Mouse (Mus musculus): ENCODE measurements around the gene Prkcsh.

The Prkcsh gene

GRCm38 (mm10) chr9:21987592-21988342 is 14.8 kb upstream of the Prkcsh start:
- no peak for DNase-seq (ENCODE audit: low spot score in 2 of 2)

DNA sequence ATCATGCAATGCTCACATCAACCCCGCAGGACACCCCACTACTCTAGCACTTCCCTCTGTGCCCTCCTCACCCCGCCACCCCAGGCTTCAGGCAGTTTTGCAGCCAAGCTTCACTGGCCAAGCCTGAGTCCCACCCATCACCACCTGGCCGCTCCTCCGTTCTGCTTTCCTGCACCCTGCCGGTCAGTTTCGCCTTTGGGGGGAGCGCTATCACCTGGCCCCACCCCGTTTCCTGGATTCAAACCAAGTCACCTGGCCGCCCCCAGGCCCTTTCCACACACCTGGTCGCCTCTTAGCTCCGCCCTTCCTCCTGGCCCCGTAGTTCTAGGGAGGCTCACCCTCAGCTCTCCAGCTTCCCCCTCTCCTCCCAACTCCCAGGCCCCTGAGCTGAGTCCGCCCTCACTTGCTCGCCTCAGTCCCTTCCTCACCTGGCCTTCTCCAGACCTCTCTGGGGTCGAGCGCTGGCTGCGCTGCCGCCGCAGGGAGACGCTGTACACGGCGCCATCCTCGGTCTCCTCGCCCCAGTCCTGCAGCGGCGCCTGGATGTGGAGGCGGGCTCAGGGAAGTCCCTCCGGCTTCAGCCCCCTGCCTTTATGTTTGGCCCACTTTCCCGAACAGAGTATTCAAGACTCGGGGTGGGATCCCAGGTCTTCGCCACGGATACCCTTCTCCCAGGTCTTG is 14.0 kb upstream of the Prkcsh start:
- DNase-seq (ENCODE audit: low spot score in 2 of 2) = no peak

DNA sequence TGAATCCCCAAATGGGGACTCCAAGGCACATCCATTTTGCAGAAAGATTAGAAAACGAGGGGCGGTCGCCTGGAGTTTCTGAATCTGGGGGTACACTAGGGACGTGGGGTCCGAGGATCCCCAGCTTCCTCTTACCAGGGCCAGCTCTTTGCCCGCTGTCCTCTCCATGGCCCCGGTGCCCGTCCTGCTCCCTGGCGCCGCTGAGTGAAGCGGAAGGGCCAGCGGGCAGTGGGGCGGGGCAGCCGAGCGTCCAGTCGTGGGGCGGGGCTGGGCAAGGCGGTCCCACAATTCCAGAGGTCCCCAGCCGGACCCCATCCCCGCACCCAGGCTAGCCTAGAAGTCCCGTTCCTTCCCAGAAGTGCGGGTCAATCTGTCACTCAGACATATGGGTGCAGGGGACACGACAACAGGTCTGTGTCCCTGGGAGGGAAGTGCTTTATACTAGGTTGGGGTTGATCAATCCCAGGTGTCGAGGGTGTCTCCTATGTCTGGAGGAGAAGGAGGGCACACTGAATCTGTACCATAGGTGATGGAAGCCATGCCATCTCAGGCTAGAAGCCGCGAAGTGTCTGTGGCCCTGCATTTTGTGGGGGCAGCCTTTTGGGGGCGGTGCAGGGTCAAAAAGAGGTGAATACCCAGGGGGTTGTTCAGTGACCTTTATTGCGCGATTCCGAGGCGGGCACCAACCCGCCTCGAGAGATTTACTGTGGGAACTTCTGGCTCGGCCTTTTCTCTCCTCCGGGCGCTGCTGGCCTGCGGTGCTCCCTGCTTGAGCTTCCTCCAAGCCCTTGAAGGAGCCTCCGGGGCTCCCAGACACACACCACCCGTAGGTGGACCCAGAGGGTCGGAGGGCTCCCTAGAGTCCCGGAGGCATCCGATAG is 13.1 kb upstream of the Prkcsh start, which contains the start of gene Rgl3:
Rgl3 (minus strand) TSS at position 217 of the 881 bp plus-strand sequence.
- DNase-seq (ENCODE audit: low spot score in 2 of 2) = no peak

- DNase-seq (ENCODE audit: low spot score in 2 of 2) = no peak
Observed at GRCm38 (mm10) chr9:21992227-21992626, 10.4 kb upstream of the Prkcsh start.

- no peak for DNase-seq (ENCODE audit: low spot score in 2 of 2)
Observed at GRCm38 (mm10) chr9:21996178-21996867, 6.3 kb upstream of the Prkcsh start.

DNA sequence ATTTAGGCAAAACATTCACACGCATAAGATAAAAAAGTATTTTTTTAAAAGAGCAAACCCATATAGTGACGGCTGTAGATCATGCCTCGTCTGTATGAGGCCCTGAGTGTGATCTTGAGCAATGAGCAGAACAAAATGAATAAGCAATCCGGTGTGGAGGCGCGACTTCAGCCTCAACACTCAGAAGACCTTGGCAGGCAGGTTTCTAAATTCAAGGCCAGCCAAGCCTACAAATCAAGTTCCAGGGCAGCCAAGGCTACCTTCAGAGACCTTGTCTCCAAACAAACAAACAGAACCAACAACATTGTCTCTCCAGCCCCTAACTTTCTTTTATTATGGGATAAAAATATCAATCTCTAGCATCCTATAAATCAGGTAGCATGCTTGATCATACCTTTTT is 2.3 kb upstream of the Prkcsh start:
- no peak for DNase-seq (ENCODE audit: low spot score in 2 of 2)

DNA sequence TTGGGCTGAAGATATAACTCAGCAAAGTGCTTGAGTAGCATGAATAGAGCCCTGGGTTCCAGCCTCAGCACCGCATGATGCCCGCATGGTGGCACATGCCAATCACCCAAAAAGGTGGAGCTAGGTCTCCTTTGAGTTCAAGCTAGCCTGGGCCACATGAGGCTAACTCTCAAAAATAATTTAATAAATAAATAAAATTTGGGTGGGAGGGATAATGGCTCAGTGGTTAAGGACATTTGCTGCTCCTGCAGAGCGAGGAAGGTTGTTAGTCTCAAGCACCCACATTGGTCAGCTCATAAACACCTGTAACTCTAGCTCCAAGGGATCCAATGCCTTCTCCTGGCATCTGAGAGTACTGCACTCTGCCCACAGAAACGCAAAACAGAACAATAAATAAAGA is 973 bp upstream of the Prkcsh start:
- DNase-seq (ENCODE audit: low spot score in 2 of 2) = no peak

GRCm38 (mm10) chr9:22003163-22003554 is 553 bp downstream of the Prkcsh start:
- no peak for DNase-seq (ENCODE audit: low spot score in 2 of 2)

DNA sequence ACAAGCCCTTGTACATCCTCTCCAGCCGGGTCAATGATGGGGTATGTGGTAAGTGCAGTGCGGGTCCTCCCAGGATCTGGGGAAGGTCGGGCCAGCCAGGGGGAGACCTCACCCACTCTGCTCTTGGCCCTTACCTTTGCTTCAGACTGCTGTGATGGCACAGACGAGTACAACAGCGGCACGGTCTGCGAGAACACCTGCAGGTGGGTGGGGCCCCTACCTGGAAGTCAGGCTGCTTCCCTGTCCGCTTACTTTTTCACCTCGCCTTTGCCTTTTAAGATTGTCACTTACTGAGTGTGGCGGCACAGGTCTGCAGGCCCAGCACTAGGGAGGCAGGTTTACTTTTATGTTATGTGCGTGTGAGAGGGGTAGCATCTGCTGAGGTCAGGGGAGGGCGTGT is 1.9 kb downstream of the Prkcsh start:
- no peak for DNase-seq (ENCODE audit: low spot score in 2 of 2)

GRCm38 (mm10) chr9:22011055-22011454 is 8.4 kb downstream of the Prkcsh start:
- no peak for DNase-seq (ENCODE audit: low spot score in 2 of 2)

- DNase-seq (ENCODE audit: low spot score in 2 of 2) = no peak
Observed at GRCm38 (mm10) chr9:22012731-22013130, 10.1 kb downstream of the Prkcsh start.

- no peak for DNase-seq (ENCODE audit: low spot score in 2 of 2)
Observed at GRCm38 (mm10) chr9:22016245-22016644, 13.6 kb downstream of the Prkcsh start.

DNA sequence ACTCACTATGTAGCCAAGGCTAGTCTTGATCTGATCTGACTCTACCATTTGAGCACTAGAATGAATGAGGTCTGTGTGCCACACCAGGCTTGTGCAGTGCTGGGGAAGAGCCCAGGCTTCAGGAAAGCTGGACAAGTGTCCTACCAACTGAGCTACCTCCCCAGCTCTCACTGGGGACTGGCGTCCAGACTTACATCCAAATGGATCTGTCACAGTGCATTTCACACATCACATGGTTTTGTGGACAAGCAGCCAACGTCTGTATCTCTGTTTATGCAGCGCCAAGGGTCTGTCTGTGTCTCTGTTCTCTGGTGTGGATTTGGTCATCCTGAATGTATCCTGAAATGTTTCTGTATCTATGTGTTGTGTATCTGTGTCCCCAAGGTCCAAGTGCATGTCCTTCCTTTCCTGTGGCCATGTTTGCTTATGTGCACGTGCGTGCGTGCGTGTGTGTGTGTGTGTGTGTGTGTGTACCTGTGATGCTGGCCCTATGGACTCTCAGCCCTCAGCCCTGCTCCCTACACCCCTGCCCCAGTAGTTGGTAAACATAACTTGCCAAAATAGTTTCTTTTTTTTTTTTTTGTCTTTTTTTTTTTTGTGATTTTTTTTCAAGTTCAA is 14.7 kb downstream of the Prkcsh start:
- DNase-seq (ENCODE audit: low spot score in 2 of 2) = no peak

GRCm38 (mm10) chr9:22024592-22024991 is 22.0 kb downstream of the Prkcsh start:
- no peak for DNase-seq (ENCODE audit: low spot score in 2 of 2)

- no peak for DNase-seq (ENCODE audit: low spot score in 2 of 2)
Observed at GRCm38 (mm10) chr9:22028467-22028866, 25.9 kb downstream of the Prkcsh start.

DNA sequence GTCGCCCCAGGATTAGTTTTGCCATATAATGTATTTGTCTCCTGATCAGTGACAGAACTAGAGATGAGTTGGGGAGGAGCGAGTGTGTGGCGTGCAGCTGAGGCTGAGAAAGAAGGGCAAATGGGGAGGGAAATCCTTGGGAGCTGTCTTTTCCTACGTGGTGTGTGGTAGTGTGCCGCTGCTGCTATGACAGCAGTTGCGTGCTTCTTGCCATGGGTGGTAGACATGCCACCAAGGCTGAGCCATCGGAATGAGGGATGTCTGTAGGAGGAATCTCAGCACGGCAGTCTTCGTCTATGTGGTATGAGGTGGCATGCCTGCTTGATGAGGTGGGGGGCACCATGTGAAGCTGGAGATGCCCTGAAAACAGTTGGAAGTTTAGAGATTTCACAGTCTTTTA is 27.8 kb downstream of the Prkcsh start:
- DNase-seq (ENCODE audit: low spot score in 2 of 2) = no peak

GRCm38 (mm10) chr9:22035300-22036044 is 32.9 kb downstream of the Prkcsh start:
- DNase-seq (ENCODE audit: low spot score in 2 of 2) = no peak

GRCm38 (mm10) chr9:22037826-22038225 is 35.2 kb downstream of the Prkcsh start:
- no peak for DNase-seq (ENCODE audit: low spot score in 2 of 2)

DNA sequence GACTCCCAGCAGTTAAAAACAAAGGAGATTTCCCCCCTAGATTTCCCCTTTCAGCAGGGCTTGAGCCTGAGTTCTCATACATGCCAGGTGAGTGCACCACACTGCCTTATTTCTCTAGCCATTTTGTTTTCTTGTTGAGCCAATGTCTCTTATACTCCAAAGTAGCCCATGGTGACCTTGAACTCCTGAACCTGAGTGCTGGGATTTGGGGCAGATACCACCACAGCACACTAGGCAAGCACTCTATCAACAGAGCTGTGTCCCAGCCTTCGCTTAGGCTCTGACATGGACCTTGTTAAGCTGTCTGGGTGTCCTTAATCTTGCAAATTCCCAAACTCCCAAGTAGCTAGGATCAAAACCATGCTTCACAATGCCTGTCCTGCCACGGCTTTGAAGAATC is 39.2 kb downstream of the Prkcsh start:
- no peak for DNase-seq (ENCODE audit: low spot score in 2 of 2)

DNA sequence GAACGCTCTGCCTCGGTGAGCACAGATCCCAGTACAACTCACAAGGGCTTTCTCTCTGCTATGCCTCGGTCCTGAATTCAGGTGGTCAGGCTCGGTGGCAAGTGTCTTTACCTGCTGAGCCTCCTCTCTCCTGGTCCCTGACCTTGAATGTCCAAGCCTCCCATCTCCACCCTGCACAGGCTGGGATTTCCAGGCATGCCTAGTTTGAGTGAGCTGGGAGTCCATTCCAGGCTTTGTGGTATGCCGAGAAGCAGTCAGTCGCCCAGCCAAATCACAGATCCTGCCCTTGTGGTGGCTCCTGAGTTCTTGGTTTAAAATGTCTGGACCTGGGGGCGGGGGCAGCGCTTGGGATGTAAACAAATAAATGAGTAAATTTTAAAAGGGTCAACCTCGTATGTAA is 44.7 kb downstream of the Prkcsh start:
- no peak for DNase-seq (ENCODE audit: low spot score in 2 of 2)

GRCm38 (mm10) chr9:22049315-22049714 is 46.7 kb downstream of the Prkcsh start:
- DNase-seq (ENCODE audit: low spot score in 2 of 2) = no peak

Data from frontal cortex, postnatal 25 days (tissue).